Comparison of ENCODE assay signal across 8 mouse cellular contexts in the genomic region with DNA sequence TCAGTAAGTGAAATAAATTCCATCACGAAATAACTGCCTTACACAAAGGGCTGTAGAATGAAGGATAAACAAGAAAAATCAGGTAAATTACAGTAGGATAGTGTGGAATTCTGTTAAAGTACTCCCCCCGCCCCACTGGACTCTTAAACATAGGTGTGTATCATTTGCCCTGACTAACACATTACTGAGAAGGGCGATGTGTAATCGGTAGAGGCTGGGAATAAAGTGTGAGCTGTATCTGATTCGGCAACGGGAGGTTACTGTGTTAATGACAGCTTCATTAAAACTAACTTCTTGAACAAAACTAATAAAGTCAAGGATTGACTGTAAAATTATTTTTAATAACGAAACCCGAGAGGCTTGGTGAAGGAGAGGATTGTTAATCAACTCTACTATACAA. TPM values are rescaled to one million over a fixed set of nuclear protein-coding genes. Genes with fewer than 3 reads are reported as not detected.
DNase-seq lines count a peak whose midpoint lies in the region; ATAC-seq and TF ChIP-seq lines count a peak whose summit lies in the region.

No protein-coding gene starts in this region.

- TF ChIP-seq CTCF in layer of hippocampus, adult 2 months (conservative IDR thresholded peaks at IDR 0.05), result no peak

- 0 out of 2 replicates have a peak, but pooled peaks have one; percentile 33 for ATAC-seq in erythroblast, adult 5-6 weeks (replicated peaks; ENCODE audit: low FRiP score, poor library complexity, severe bottlenecking)
- no peak for ATAC-seq in intestine, embryonic 16.5 days
- no peak for ATAC-seq in neural tube, embryonic 12.5 days (ENCODE audit: low FRiP score, low read depth)

- DNase-seq in layer of hippocampus, adult 2 months (ENCODE audit: low spot score in 2 of 2), result no peak
- DNase-seq in layer of hippocampus, adult 11-12 months (ENCODE audit: low spot score), result no peak
- no peak for DNase-seq in adrenal gland, postnatal 25 days
- no peak for DNase-seq in adrenal gland, adult 8-10 months
- no peak for DNase-seq in cerebellum, adult 18-20 months

- no peaks in the 10 kb centered on the region for H3K36me3 ChIP-seq in intestine, embryonic 16.5 days (ENCODE audit: control insufficient read depth, insufficient read depth, low read length)
- H3K36me3 ChIP-seq in neural tube, embryonic 12.5 days, result peaks cover 10% of the 10 kb centered on the region

- H3K4me2 ChIP-seq in intestine, embryonic 16.5 days (ENCODE audit: low read depth, low read length), result peak overlapping the region; percentile 77
- peak overlapping the region; percentile 91 for H3K4me2 ChIP-seq in neural tube, embryonic 12.5 days (replicated peaks)

- H3K9me3 ChIP-seq in intestine, embryonic 16.5 days (ENCODE audit: control insufficient read depth, low read length), result no peaks in the 10 kb centered on the region
- H3K9me3 ChIP-seq in neural tube, embryonic 12.5 days, result no peaks in the 10 kb centered on the region

- H3K4me1 ChIP-seq in intestine, embryonic 16.5 days (ENCODE audit: control insufficient read depth, insufficient read depth, low read length), result peaks cover 16% of the 10 kb centered on the region
- peaks cover 32% of the 10 kb centered on the region for H3K4me1 ChIP-seq in neural tube, embryonic 12.5 days

- H3K9ac ChIP-seq in intestine, embryonic 16.5 days (ENCODE audit: low read depth, low read length), result no peak overlapping the region; the same call in 1 of the 2 replicates
- H3K9ac ChIP-seq in neural tube, embryonic 12.5 days, result no peak overlapping the region

- peak overlapping the region; percentile 99 for H3K27ac ChIP-seq in layer of hippocampus, adult 2 months
- no peak overlapping the region; the same call in 1 of the 2 replicates for H3K27ac ChIP-seq in intestine, embryonic 16.5 days (ENCODE audit: low read length)
- H3K27ac ChIP-seq in neural tube, embryonic 12.5 days, result no peak overlapping the region

- no peaks in the 10 kb centered on the region for H3K27me3 ChIP-seq in intestine, embryonic 16.5 days (replicated peaks; ENCODE audit: control insufficient read depth, insufficient read depth, low read length)
- H3K27me3 ChIP-seq in neural tube, embryonic 12.5 days (replicated peaks), result no peaks in the 10 kb centered on the region

- H3K4me3 ChIP-seq in layer of hippocampus, adult 2 months, result peak overlapping the region; percentile 74
- peak overlapping the region; percentile 24; the same call in 1 of the 2 replicates for H3K4me3 ChIP-seq in intestine, embryonic 16.5 days (ENCODE audit: low read length)
- H3K4me3 ChIP-seq in neural tube, embryonic 12.5 days, result no peak overlapping the region

- WGBS in intestine, embryonic 16.5 days, result 21% methylated on average over 8 of the region's 8 CpGs
- 25% methylated on average over 8 of the region's 8 CpGs for WGBS in neural tube, embryonic 12.5 days

RNA-seq across cellular contexts. Expression of a gene that starts 34.7 kb away (rescaled TPM):
- 10 to 100 TPM; 61.7 to 68.5 TPM for total RNA-seq in layer of hippocampus, adult 2 months (2021)
- total RNA-seq in erythroblast, adult 5-6 weeks (2015; ENCODE audit: low replicate concordance), result 52.5 and 54.4 TPM in 2 replicates
- 54.3 and 70.1 TPM in 2 replicates for total RNA-seq in erythroblast, adult 5-6 weeks (2017; ENCODE audit: low replicate concordance)
- polyA plus RNA-seq in intestine, embryonic 16.5 days (2015; fragmentation: Nextera tagmentation; extraction: Ambion mirVana), result 49.7 and 50.7 TPM in 2 replicates
- polyA plus RNA-seq in neural tube, embryonic 12.5 days (2016; fragmentation: Nextera tagmentation; extraction: Ambion mirVana), result 76.4 and 82.5 TPM in 2 replicates
- 106 and 135 TPM in 2 replicates for total RNA-seq in adrenal gland, postnatal 25 days (2021)
- total RNA-seq in adrenal gland, adult 8-10 months (2022), result 100 to 1,000 TPM; 122 to 194 (median 144) TPM
